Mouse (Mus musculus) layer of hippocampus, adult 2 months (tissue): ENCODE data around the gene Baz1a. TPM values are rescaled to one million over a fixed set of nuclear protein-coding genes. Genes with fewer than 3 reads are reported as not detected.
"Not testable (repeated sequence)": the region's sequence is repeated elsewhere in the genome, so short reads cannot be mapped to it uniquely, and the experiment has no call there.

Experiments used
- DNase-seq, 2 experiments: peaks; one replicate each; pipeline ENCODE4 v3.0.0; 2022; ENCODE audit warnings: low spot score in 2 of 2
- H3K27ac ChIP-seq: fragments of 200-600 bp; 2 replicates; pipeline ENCODE4 v1.8.1; 2022
- H3K4me3 ChIP-seq: fragments of 200-600 bp; 2 replicates; pipeline ENCODE4 v1.8.1; 2022; ENCODE audit warnings: mild to moderate bottlenecking
- CTCF ChIP-seq: fragments of 200-600 bp; conservative IDR thresholded peaks from 2 replicates; pipeline ENCODE4 v1.8.1; 2022; ENCODE audit warnings: antibody characterized with exemption, mild to moderate bottlenecking, moderate library complexity
- total RNA-seq, 2 experiments: library from RNA; stranded (reverse); gene quantifications; 2 replicates each; pipeline ENCODE4 v1.2.3; 2021

Baz1a gene
- total RNA-seq, 2 experiments from 2014 or later = 1.4 to 1.8 TPM

DNA sequence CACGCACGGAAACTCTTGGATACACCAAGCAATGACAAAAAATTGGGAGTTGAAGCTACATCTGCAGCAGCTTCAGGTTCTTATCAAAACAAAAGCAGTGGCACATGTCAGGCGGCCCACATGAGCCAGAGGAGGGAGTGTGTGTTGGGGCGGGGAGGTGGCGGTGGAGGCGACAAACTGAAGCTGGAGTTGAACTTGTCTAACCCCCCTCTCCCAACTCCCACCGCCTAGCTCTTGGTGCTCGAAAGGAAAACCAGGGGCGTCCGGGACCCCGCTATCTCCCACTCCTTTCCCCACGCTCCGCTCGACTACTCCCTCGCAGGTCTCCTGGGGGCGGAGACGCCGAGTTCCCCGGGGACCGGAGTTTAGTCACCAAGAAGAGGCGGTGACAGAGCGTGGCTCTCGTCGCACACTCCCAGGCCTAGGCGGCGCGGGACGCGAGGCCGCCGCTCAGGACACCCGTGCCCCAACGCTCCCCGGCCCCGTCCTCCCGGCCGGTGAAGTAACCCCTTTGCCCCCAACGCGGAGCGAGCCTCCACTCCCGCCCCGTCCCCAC is 29.4 kb downstream of the Baz1a start:
- H3K27ac ChIP-seq = peak overlapping the region; percentile 43; the same call in 1 of the 2 replicates
- no peak for TF ChIP-seq CTCF

GRCm38 (mm10) chr12:54982935-54983715 is 31.0 kb downstream of the Baz1a start:
- no peak for TF ChIP-seq CTCF
- no peak overlapping the region for H3K27ac ChIP-seq
- H3K4me3 ChIP-seq = no peak overlapping the region
- no peak for DNase-seq

More for the DNA sequence above, 29.4 kb downstream of the Baz1a start:
- H3K4me3 ChIP-seq = peak overlapping the region; percentile 76
- DNase-seq = peak in 1 of 2 experiments; percentile 12

DNA sequence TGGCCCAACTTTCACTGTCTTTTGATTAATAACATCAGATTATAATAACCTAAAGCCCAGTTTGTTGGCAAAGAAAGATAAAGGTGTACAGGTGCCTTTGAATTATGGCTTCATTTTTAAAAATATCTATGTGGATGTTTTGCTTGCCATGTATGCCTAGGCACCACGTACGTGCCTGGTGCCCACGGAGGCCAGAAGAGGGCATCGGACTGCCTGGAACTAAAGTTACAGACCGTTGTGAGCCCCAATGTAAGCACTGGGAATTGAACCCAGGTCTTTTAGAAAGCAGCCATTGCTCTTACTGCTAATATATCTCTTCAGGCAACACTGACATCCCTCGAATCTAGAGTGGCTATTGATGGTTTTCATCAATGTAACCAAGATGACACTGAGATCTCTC is 32.2 kb downstream of the Baz1a start:
- no peak for TF ChIP-seq CTCF
- no peak for DNase-seq
- Histone ChIP-seq H3K27ac (no peak overlapping the region), H3K4me3 (no peak overlapping the region)

DNA sequence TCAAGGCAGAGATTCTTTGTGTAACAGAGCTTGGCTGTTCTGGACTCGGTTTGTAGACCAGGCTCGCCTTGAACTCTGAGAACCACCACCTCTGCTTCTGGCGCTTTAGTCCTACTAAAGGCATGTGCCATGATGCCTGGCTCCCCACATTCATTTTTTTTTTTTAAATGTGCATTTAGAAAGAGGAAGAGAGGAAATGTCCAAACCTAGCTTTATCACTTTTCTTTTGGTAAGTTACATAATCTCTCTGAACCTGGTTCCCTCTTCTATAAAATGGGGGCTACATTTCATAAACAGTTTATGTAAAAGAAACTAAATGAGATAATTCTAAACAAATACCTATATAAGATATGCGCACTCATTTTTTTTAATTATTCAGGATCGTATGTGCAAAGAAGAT is 33.2 kb downstream of the Baz1a start:
- no peak for TF ChIP-seq CTCF
- DNase-seq = no peak
- Histone ChIP-seq H3K27ac (no peak overlapping the region), H3K4me3 (no peak overlapping the region)

DNA sequence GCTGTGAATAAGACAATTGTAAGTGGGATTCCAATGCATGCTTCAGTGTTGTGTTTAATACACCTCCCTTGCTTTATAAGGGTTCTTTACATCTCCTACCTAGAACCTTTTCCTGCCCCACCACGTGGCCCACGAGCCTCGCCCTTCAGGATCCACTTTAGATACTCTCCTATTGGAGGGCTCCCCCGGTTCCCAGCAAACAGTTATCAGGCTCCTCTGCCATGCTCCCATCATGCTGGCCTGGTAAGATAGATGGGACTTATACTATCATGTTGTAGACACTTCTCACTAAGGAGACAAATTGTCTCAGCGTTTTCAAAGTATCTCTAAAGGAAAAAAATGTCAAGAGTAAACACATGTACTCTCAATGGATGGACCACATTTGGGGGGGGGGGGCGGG is 33.6 kb downstream of the Baz1a start:
- no peak for DNase-seq
- no peak overlapping the region for H3K4me3 ChIP-seq
- TF ChIP-seq CTCF = no peak
- H3K27ac ChIP-seq = no peak overlapping the region

DNA sequence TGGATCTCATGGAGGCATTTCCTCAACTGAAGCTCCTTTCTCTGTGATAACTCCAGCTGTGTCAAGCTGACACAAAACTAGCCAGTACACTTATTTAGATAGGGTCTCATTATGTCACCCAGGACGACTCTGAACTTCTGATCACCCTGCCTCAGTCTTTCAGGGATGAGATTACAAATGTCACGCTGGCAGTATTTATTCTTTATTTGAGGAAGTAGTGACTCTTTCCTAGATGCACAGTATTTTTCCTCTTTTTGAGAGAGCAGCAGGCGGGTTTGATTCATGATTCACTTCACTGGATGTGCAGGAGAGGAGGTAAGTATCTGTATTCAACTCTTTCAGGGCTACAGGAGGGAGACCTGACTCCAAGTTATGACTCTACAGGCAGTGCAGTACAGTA is 45.1 kb downstream of the Baz1a start:
- no peak for TF ChIP-seq CTCF
- no peak overlapping the region for H3K27ac ChIP-seq
- H3K4me3 ChIP-seq = no peak overlapping the region
- no peak for DNase-seq

GRCm38 (mm10) chr12:54965532-54966160 is 48.5 kb downstream of the Baz1a start:
- no peak for DNase-seq
- Histone ChIP-seq H3K4me3 (no peak overlapping the region), H3K27ac (no peak overlapping the region)
- no peak for TF ChIP-seq CTCF

DNA sequence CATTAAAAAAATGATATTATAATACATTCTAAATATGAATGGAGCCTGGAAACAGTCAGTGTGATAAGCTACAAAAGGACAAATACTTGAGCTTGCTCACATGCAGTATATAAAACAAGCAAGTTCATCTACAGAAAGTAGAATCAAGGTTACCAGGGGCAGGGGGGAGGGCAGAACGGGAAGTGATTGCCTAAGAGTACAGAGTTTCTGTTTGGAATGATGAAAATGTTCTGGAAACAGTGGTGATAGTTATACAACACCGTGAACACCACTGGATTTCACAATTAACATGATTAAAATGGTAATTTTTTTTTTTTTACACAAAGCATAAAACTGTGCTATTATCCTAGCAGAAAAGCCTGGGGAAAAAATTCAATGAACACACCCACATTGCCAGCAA is 54.6 kb downstream of the Baz1a start:
- TF ChIP-seq CTCF = no peak
- DNase-seq = no peak
- Histone ChIP-seq H3K4me3 (no peak overlapping the region), H3K27ac (no peak overlapping the region)

DNA sequence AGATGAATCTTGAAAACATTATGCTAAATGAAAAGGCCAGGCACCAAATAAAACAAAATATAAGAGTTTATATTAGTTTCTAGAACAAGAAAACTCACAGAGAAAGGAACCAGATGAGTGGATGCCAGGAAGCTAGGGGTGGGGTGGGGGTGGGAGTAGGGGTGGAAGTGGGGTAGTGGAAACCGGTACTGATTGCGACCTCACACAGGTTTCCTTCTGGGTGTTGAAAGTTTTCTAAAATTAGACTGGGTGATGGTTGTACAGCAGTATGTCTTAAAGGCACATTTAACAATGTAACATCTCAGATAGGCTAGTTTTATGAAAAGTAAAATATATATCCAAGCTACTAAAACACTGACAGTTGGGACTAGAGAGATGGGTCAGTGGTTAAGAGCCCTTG is 57.2 kb downstream of the Baz1a start:
- no peak for DNase-seq
- H3K27ac ChIP-seq = no peak overlapping the region
- H3K4me3 ChIP-seq = no peak overlapping the region
- TF ChIP-seq CTCF = no peak

- DNase-seq = no peak
Observed at GRCm38 (mm10) chr12:54956457-54956856, 57.7 kb downstream of the Baz1a start.

GRCm38 (mm10) chr12:54946116-54946515 is 68.0 kb downstream of the Baz1a start:
- TF ChIP-seq CTCF = no peak
- no peak for DNase-seq
- no peak overlapping the region for H3K27ac ChIP-seq
- H3K4me3 ChIP-seq = no peak overlapping the region

More at GRCm38 (mm10) chr12:54956457-54956856, 57.7 kb downstream of the Baz1a start:
- TF ChIP-seq CTCF = no peak
- Histone ChIP-seq H3K27ac (no peak overlapping the region), H3K4me3 (no peak overlapping the region)

- H3K4me3 ChIP-seq, H3K27ac ChIP-seq, DNase-seq: not testable (repeated sequence)
- TF ChIP-seq CTCF = peak; percentile 55
Observed at GRCm38 (mm10) chr12:54942586-54943157, 71.5 kb downstream of the Baz1a start.

DNA sequence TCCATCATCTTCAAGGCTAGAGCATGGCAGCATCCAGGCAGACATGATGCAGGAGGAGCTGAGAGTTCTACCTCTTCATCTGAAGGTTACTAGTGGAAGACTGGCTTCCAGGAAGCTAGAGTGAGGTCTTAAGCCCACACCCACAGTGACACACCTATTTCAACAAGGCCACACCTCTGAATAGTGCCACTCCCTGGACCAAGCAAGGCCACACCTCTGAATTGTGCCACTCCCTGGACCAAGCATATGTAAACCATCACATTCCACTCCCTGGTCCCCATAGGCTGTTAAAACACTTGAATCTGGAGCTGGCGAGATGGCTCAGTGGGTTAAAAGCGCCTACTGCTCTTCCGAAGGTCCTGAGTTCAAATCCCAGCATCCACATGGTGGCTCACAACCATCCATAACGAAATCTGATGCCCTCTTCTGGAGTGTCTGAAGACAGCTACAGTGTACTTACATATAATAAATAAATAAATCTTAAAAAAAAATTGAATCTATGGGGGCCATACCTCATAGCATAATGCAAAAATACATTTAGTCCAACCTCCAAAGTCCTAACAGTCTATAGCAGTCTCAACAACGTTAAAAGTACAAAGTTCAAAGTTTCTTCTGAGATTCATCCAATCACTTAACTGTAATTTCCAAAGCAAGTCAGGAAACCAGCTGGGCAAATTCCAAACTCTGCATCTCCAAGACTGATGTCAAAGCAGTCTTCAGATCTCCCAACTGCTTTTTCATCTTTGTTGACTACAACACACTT is 76.4 kb downstream of the Baz1a start:
- not testable (repeated sequence) for H3K27ac ChIP-seq, H3K4me3 ChIP-seq, DNase-seq
